Mouse (Mus musculus) kidney, adult 2 months (tissue): ENCODE measurements around the gene Ttll5. TPM values are rescaled to one million over a fixed set of nuclear protein-coding genes. Genes with fewer than 3 reads are reported as not detected.

ENCODE experiments used
- DNase-seq: peaks from one replicate; pipeline ENCODE4 v3.0.0; 2021
- H3K27ac ChIP-seq: fragments of 200-500 bp; 2 replicates; pipeline ENCODE4 v1.5.1; 2012; ENCODE audit warnings: low read depth, low read length, control low read depth, inconsistent platforms; ENCODE audit not compliant: insufficient read depth
- H3K27me3 ChIP-seq: fragments of 200-500 bp; replicated peaks from 2 replicates; pipeline ENCODE4 v1.6.1; 2012; ENCODE audit warnings: mild to moderate bottlenecking, moderate library complexity, low read length, inconsistent platforms; ENCODE audit not compliant: control insufficient read depth, insufficient read depth
- H3K36me3 ChIP-seq: fragments of 200-500 bp; 2 replicates; pipeline ENCODE4 v1.6.1; 2012; ENCODE audit warnings: mild to moderate bottlenecking, moderate library complexity, low read length, inconsistent platforms; ENCODE audit not compliant: control insufficient read depth, insufficient read depth
- H3K4me1 ChIP-seq: fragments of 200-500 bp; 2 replicates; pipeline ENCODE4 v1.6.1; 2011; ENCODE audit warnings: low read length; ENCODE audit not compliant: control insufficient read depth, insufficient read depth
- H3K4me3 ChIP-seq: fragments of 200-500 bp; 2 replicates; pipeline ENCODE4 v1.5.1; 2011; ENCODE audit warnings: mild to moderate bottlenecking, low read depth, low read length, control low read depth; ENCODE audit not compliant: insufficient read depth
- CTCF ChIP-seq: fragments of 200-500 bp; conservative IDR thresholded peaks from 2 replicates; pipeline ENCODE4 v1.5.1; 2011; ENCODE audit warnings: low read depth, mild to moderate bottlenecking, control low read depth, low read length, moderate library complexity, mixed read lengths; ENCODE audit not compliant: insufficient read depth, insufficient read length
- POLR2A ChIP-seq: fragments of 200-500 bp; IDR thresholded peaks from one replicate; pipeline ENCODE4 v1.6.1; 2011; ENCODE audit warnings: low read depth, low read length, control low read depth
- WGBS: fragments of 180-500 bp; shearing (Covaris S2); methylation state at CpG from one replicate; pipeline ENCODE4 v1.1.7; 2018; 5-methylcytosine and 5-hydroxymethylcytosine counted together
- polyA plus RNA-seq: library from polyadenylated mRNA; depleted of rRNA; stranded (reverse); fragments of >200 nt; gene quantifications from 2 replicates; pipeline ENCODE4 v1.2.3, GENCODE M21; 2012

Gene Ttll5
- polyA plus RNA-seq, 1 experiment = 12.9 TPM

- Histone ChIP-seq H3K4me3 (no peak overlapping the region), H3K4me1 (no peaks in the 10 kb centered on the region), H3K27me3 (no peaks in the 10 kb centered on the region), H3K36me3 (no peaks in the 10 kb centered on the region), H3K27ac (no peak overlapping the region)
- TF ChIP-seq POLR2A (no peak), CTCF (no peak)
- no peak for DNase-seq
- 79% methylated on average over 3 of the region's 3 CpGs for WGBS
These were observed 182.9 kb downstream of the Ttll5 start for GRCm38 (mm10) chr12:86007377-86007776.

- Histone ChIP-seq H3K27ac (no peak overlapping the region), H3K36me3 (no peaks in the 10 kb centered on the region), H3K4me3 (no peak overlapping the region), H3K4me1 (no peaks in the 10 kb centered on the region), H3K27me3 (no peaks in the 10 kb centered on the region)
- no peak for DNase-seq
- no peak for TF ChIP-seq CTCF
- no peak for TF ChIP-seq POLR2A
- 92% methylated on average over 5 of the region's 5 CpGs for WGBS
These were observed 186.2 kb downstream of the Ttll5 start for GRCm38 (mm10) chr12:86010656-86011055.

GRCm38 (mm10) chr12:86012195-86012594, 187.7 kb downstream of the Ttll5 start:
- no peak for TF ChIP-seq CTCF
- no peak for TF ChIP-seq POLR2A
- H3K36me3 ChIP-seq = no peaks in the 10 kb centered on the region
- no peak for DNase-seq
- H3K27me3 ChIP-seq = no peaks in the 10 kb centered on the region
- no peak overlapping the region for H3K4me3 ChIP-seq
- no peak overlapping the region for H3K27ac ChIP-seq
- WGBS = 71% methylated on average over 2 of the region's 2 CpGs
- no peaks in the 10 kb centered on the region for H3K4me1 ChIP-seq

GRCm38 (mm10) chr12:86014174-86014573, 189.7 kb downstream of the Ttll5 start:
- WGBS = 81% methylated on average over 2 of the region's 2 CpGs
- H3K4me1 ChIP-seq = no peaks in the 10 kb centered on the region
- no peak for DNase-seq

GRCm38 (mm10) chr12:86014621-86015020, 190.2 kb downstream of the Ttll5 start:
- no peaks in the 10 kb centered on the region for H3K4me1 ChIP-seq
- no peak for DNase-seq
- H3K4me3 ChIP-seq = no peak overlapping the region
- no peak overlapping the region for H3K27ac ChIP-seq
- no peaks in the 10 kb centered on the region for H3K36me3 ChIP-seq
- no peaks in the 10 kb centered on the region for H3K27me3 ChIP-seq
- TF ChIP-seq CTCF (no peak), POLR2A (no peak)
- 93% methylated on average over 3 of the region's 3 CpGs for WGBS

More at GRCm38 (mm10) chr12:86014174-86014573, 189.7 kb downstream of the Ttll5 start:
- no peaks in the 10 kb centered on the region for H3K36me3 ChIP-seq
- no peak overlapping the region for H3K27ac ChIP-seq
- TF ChIP-seq CTCF (no peak), POLR2A (no peak)
- no peaks in the 10 kb centered on the region for H3K27me3 ChIP-seq
- no peak overlapping the region for H3K4me3 ChIP-seq

GRCm38 (mm10) chr12:86015114-86015513, 190.7 kb downstream of the Ttll5 start:
- no peak for DNase-seq
- no peak overlapping the region for H3K27ac ChIP-seq
- no peaks in the 10 kb centered on the region for H3K4me1 ChIP-seq
- WGBS = 77% methylated on average over 2 of the region's 2 CpGs
- H3K36me3 ChIP-seq = no peaks in the 10 kb centered on the region
- H3K27me3 ChIP-seq = no peaks in the 10 kb centered on the region; the same call in 1 of the 2 replicates
- no peak overlapping the region for H3K4me3 ChIP-seq
- TF ChIP-seq CTCF = no peak
- TF ChIP-seq POLR2A = no peak

GRCm38 (mm10) chr12:86017360-86017759, 192.9 kb downstream of the Ttll5 start:
- 85% methylated on average over 5 of the region's 5 CpGs for WGBS
- Histone ChIP-seq H3K36me3 (no peaks in the 10 kb centered on the region), H3K4me1 (no peaks in the 10 kb centered on the region), H3K27ac (no peak overlapping the region), H3K4me3 (no peak overlapping the region), H3K27me3 (no peaks in the 10 kb centered on the region; the same call in 1 of the 2 replicates)
- DNase-seq = no peak
- TF ChIP-seq CTCF (no peak), POLR2A (no peak)
